Mouse (Mus musculus): Measurements from ENCODE around the gene 4930412O13Rik. TPM values are rescaled to one million over a fixed set of nuclear protein-coding genes. Genes with fewer than 3 reads are reported as not detected.

The 4930412O13Rik gene
- not detected in 2 replicates for polyA plus RNA-seq (2021; fragmentation: Nextera tagmentation)
- long read RNA-seq, experiment 1 = 0 reads
- long read RNA-seq, experiment 2, partial matches to known transcripts = 0 of 1 reads
- long read RNA-seq, experiment 2, other reads (novel, unspliced or antisense) = 1 of 1 reads

DNA sequence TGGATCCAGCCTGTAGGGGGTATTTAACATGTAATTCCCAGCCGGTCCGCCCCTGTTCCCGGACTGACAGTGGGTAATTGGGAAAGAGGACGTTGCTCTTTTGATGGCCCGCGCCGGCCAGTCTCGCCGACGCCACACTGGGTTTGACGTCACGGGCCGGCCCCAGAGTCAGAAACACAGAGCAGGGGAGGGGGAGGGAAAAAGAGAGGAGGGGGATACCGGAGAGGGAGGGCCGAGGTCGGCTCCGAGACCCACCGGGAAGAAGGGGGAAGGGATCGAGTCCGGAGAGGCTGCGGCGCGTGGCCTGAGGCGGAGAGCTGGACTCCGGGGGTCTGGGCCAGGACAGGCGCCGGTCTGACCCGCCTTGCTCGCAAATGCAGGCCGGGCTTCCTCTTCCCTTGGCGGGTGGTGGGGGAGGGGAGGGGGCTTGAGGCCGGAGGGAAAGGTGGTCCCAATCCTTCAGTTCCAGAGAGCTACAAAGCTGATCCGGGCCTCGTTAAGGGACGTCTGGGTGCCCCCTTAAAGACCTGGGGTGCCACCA is at the start of gene 4930412O13Rik:
TSS of gene 4930412O13Rik (plus strand) at position 202 of the 541 bp plus-strand sequence.

DNA sequence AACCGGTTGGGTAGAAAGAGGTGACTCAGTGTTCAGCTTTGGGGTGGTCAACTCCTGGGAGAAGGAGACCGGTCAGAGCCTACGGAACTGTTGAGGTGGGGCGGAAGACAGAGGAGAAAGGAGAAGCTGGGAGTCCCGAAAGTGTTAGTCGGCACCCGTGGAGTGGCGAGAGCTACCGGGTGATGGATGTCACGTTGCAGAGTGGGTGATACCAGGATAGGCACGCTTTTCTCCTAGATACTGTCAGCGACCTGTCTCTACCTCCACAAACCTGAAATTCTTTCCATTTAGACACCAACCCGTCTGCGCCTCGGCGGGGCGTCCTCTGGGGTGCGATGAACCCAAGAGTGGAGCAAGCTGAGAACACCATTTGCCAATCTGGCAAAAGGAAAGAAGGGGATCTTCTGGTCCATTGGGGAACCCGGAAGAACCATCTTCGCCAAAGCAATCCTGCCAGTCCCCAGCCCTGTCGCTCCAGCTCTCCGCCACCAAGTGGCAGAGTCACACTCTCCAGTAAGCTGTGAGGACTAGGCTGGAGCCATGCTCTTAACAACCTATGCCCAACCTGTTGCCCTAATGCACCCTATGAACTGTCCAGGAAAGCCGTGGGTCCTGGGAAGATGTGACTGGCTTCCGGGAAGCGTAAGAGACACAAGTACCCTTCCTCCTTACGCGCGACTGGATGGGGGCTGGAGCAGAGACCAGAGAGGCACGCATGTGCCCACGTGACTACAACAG is 8.0 kb downstream of the 4930412O13Rik start, which contains the start of gene 9230102O04Rik:
TSS of gene 9230102O04Rik (minus strand) at position 628 of the 738 bp plus-strand sequence.

GRCm38 (mm10) chr2:9889651-9890183 is 8.7 kb downstream of the 4930412O13Rik start, which contains the start of gene Gata3:
Gata3 (minus strand) TSS chr2:9890034.

Other genes starting within 250 kb of the 4930412O13Rik start
- gene 9230102O04Rik, start 8.3 kb downstream of the 4930412O13Rik start, polyA plus RNA-seq (2021; fragmentation: Nextera tagmentation) = not detected in 2 replicates
- gene Gata3, start 8.8 kb downstream of the 4930412O13Rik start, polyA plus RNA-seq (2021; fragmentation: Nextera tagmentation) = 0.20 TPM in 1 of 2 replicates, not detected in the other
- 7.0 and 7.3 TPM in 2 replicates for gene Taf3, start 167.3 kb downstream of the 4930412O13Rik start, polyA plus RNA-seq (2021; fragmentation: Nextera tagmentation)
- gene Atp5c1, start 199.3 kb downstream of the 4930412O13Rik start, polyA plus RNA-seq (2021; fragmentation: Nextera tagmentation) = 794 and 797 TPM in 2 replicates
- gene Kin, start 199.3 kb downstream of the 4930412O13Rik start, polyA plus RNA-seq (2021; fragmentation: Nextera tagmentation) = 12.6 and 12.9 TPM in 2 replicates